Mouse (Mus musculus) C2C12 (cell line): Measurements from ENCODE around the gene Ereg. TPM values are rescaled to one million over a fixed set of nuclear protein-coding genes. Genes with fewer than 3 reads are reported as not detected.

Experiments used
- H3K27me3 ChIP-seq: one replicate; pipeline ENCODE4 v1.6.1; 2011; ENCODE audit not compliant: control insufficient read depth, insufficient read depth, insufficient read length
- H3K36me3 ChIP-seq: one replicate; pipeline ENCODE4 v1.6.1; 2011; ENCODE audit not compliant: control insufficient read depth, insufficient read depth
- H3K4me3 ChIP-seq: one replicate; pipeline ENCODE4 v1.5.1; 2011; ENCODE audit warnings: mild to moderate bottlenecking, control low read depth; ENCODE audit not compliant: poor library complexity, insufficient read depth, severe bottlenecking
- H3K79me2 ChIP-seq: one replicate; pipeline ENCODE4 v1.6.1; 2011; ENCODE audit not compliant: control insufficient read depth, insufficient read depth
- H3K79me3 ChIP-seq: one replicate; pipeline ENCODE4 v1.6.1; 2011; ENCODE audit warnings: low read depth, control low read depth
- H3ac ChIP-seq: one replicate; pipeline ENCODE3; 2011; ENCODE audit warnings: low read depth; ENCODE audit not compliant: control insufficient read depth, insufficient read length
- CEBPB ChIP-seq: IDR thresholded peaks from one replicate; pipeline ENCODE4 v1.6.1; 2011; ENCODE audit warnings: low read depth, mild to moderate bottlenecking, control low read depth, moderate library complexity
- CTCF ChIP-seq: IDR thresholded peaks from one replicate; pipeline ENCODE4 v1.5.1; 2011; ENCODE audit not compliant: control insufficient read depth, insufficient read depth, insufficient read length
- FOSL1 ChIP-seq: IDR thresholded peaks from one replicate; pipeline ENCODE4 v1.8.0; 2011; ENCODE audit warnings: mild to moderate bottlenecking, low read length; ENCODE audit not compliant: poor library complexity, insufficient read depth, severe bottlenecking
- MAX ChIP-seq: IDR thresholded peaks from one replicate; pipeline ENCODE4 v1.6.1; 2011; ENCODE audit warnings: mild to moderate bottlenecking, control low read depth
- MYOD1 ChIP-seq: IDR thresholded peaks from one replicate; pipeline ENCODE4 v1.6.1; 2011; ENCODE audit warnings: low read depth; ENCODE audit not compliant: control insufficient read depth, insufficient read length
- MYOG ChIP-seq: IDR thresholded peaks from one replicate; pipeline ENCODE4 v1.6.1; 2011; ENCODE audit not compliant: control insufficient read depth, insufficient read length; ENCODE audit errors: extremely low read depth
- USF1 ChIP-seq: IDR thresholded peaks from one replicate; pipeline ENCODE4 v1.6.1; 2011; ENCODE audit warnings: low read depth, mild to moderate bottlenecking, control low read depth, moderate library complexity
- long read RNA-seq, 2 experiments: library from polyadenylated mRNA; unstranded; transcript quantifications; one replicate each; pipeline ENCODE4 v2.0.0; 2019 to 2020
- polyA plus RNA-seq: library from polyadenylated mRNA; unstranded; fragments of >200 nt; fragmentation: generic; extraction: Trizol; gene quantifications from one replicate; pipeline ENCODE4 v1.2.1, GENCODE M21; 2012; ENCODE audit warnings: missing spikeins

Gene Ereg
- polyA plus RNA-seq: 3.6 TPM
- long read RNA-seq, experiment 1, full-length matches to known transcripts: 3 of 4 reads
- long read RNA-seq, experiment 1, partial matches to known transcripts: 0 of 4 reads
- long read RNA-seq, experiment 1, other reads (novel, unspliced or antisense): 1 of 4 reads
- long read RNA-seq, experiment 2, full-length matches to known transcripts: 165 of 185 reads
- long read RNA-seq, experiment 2, partial matches to known transcripts: 0 of 185 reads
- long read RNA-seq, experiment 2, other reads (novel, unspliced or antisense): 20 of 185 reads

- H3K79me2 ChIP-seq: peaks cover 80% of the 10 kb centered on the region
- peaks cover 66% of the 10 kb centered on the region for H3K79me3 ChIP-seq
- peaks cover 16% of the 10 kb centered on the region for H3K36me3 ChIP-seq
- peak within 1 kb of the TSS; percentile 89 for H3ac ChIP-seq
- TF ChIP-seq CTCF (peak; percentile 9), MYOG (no peak)
- H3K27me3 ChIP-seq: no peaks in the 10 kb centered on the region
- H3K4me3 ChIP-seq: peak within 1 kb of the TSS; percentile 58
Measured at GRCm38 (mm10) chr5:91074450-91074950, at the start of gene Ereg. Gene Ereg, plus strand, starts transcription at chr5:91074622.

GRCm38 (mm10) chr5:91027164-91027563, 47.3 kb upstream of the Ereg start, which contains the start of gene Epgn:
Gene Epgn, plus strand, starts transcription at chr5:91027464.
- H3ac ChIP-seq: no peak within 1 kb of the TSS
- H3K79me2 ChIP-seq: no peaks in the 10 kb centered on the region
- TF ChIP-seq MYOD1 (no peak), FOSL1 (no peak), CEBPB (no peak)
- no peaks in the 10 kb centered on the region for H3K27me3 ChIP-seq
- no peak within 1 kb of the TSS for H3K4me3 ChIP-seq
- no peaks in the 10 kb centered on the region for H3K36me3 ChIP-seq
- H3K79me3 ChIP-seq: no peaks in the 10 kb centered on the region

GRCm38 (mm10) chr5:91027840-91028239, 46.6 kb upstream of the Ereg start:
- H3K36me3 ChIP-seq: no peaks in the 10 kb centered on the region
- H3ac ChIP-seq: no peak overlapping the region
- TF ChIP-seq MYOD1 (no peak), USF1 (no peak), MYOG (no peak), MAX (no peak), CTCF (no peak), CEBPB (no peak), FOSL1 (no peak)
- no peaks in the 10 kb centered on the region for H3K79me2 ChIP-seq
- no peak overlapping the region for H3K4me3 ChIP-seq
- no peaks in the 10 kb centered on the region for H3K27me3 ChIP-seq
- no peaks in the 10 kb centered on the region for H3K79me3 ChIP-seq

GRCm38 (mm10) chr5:91030629-91031028, 43.8 kb upstream of the Ereg start:
- Histone ChIP-seq H3K27me3 (no peaks in the 10 kb centered on the region), H3K79me3 (no peaks in the 10 kb centered on the region), H3K4me3 (no peak overlapping the region), H3K36me3 (no peaks in the 10 kb centered on the region), H3ac (no peak overlapping the region), H3K79me2 (no peaks in the 10 kb centered on the region)
- TF ChIP-seq MYOG: no peak
- no peak for TF ChIP-seq FOSL1
- TF ChIP-seq CTCF: no peak
- TF ChIP-seq CEBPB: no peak
- no peak for TF ChIP-seq USF1
- TF ChIP-seq MAX: no peak
- TF ChIP-seq MYOD1: no peak

GRCm38 (mm10) chr5:91035341-91035740, 39.1 kb upstream of the Ereg start:
- TF ChIP-seq CEBPB (no peak), MYOG (no peak), MYOD1 (no peak), CTCF (no peak), MAX (no peak), USF1 (no peak), FOSL1 (no peak)
- H3K36me3 ChIP-seq: no peaks in the 10 kb centered on the region

GRCm38 (mm10) chr5:91036628-91037027, 37.8 kb upstream of the Ereg start:
- H3K27me3 ChIP-seq: no peaks in the 10 kb centered on the region
- peak; percentile 96 for TF ChIP-seq CEBPB
- no peak for TF ChIP-seq MYOD1
- no peak for TF ChIP-seq CTCF
- no peak overlapping the region for H3ac ChIP-seq
- H3K79me2 ChIP-seq: no peaks in the 10 kb centered on the region
- no peaks in the 10 kb centered on the region for H3K36me3 ChIP-seq
- H3K79me3 ChIP-seq: no peaks in the 10 kb centered on the region
- no peak overlapping the region for H3K4me3 ChIP-seq

More at GRCm38 (mm10) chr5:91035341-91035740, 39.1 kb upstream of the Ereg start:
- no peaks in the 10 kb centered on the region for H3K79me2 ChIP-seq
- no peaks in the 10 kb centered on the region for H3K79me3 ChIP-seq
- no peaks in the 10 kb centered on the region for H3K27me3 ChIP-seq
- H3ac ChIP-seq: no peak overlapping the region
- H3K4me3 ChIP-seq: no peak overlapping the region
